Mouse (Mus musculus): ENCODE measurements around the gene Sfrp4. TPM values are rescaled to one million over a fixed set of nuclear protein-coding genes. Genes with fewer than 3 reads are reported as not detected.
"Not testable (repeated sequence)": the region's sequence is repeated elsewhere in the genome, so short reads cannot be mapped to it uniquely, and the experiment has no call there.

The Sfrp4 gene
- total RNA-seq (2015; ENCODE audit: low replicate concordance): 2.9 and 5.0 TPM in 2 replicates
- 2.3 and 2.5 TPM in 2 replicates for total RNA-seq (2017; ENCODE audit: low replicate concordance)

GRCm38 (mm10) chr13:19622573-19623227 is at the start of gene Sfrp4:
Gene Sfrp4, plus strand, starts transcription at chr13:19623104.
- ATAC-seq (replicated peaks; ENCODE audit: low FRiP score, poor library complexity, severe bottlenecking): peak; percentile 63

- ATAC-seq (replicated peaks; ENCODE audit: low FRiP score, poor library complexity, severe bottlenecking): not testable (repeated sequence)
Observed at GRCm38 (mm10) chr13:19574723-19575122, 48.2 kb upstream of the Sfrp4 start.

DNA sequence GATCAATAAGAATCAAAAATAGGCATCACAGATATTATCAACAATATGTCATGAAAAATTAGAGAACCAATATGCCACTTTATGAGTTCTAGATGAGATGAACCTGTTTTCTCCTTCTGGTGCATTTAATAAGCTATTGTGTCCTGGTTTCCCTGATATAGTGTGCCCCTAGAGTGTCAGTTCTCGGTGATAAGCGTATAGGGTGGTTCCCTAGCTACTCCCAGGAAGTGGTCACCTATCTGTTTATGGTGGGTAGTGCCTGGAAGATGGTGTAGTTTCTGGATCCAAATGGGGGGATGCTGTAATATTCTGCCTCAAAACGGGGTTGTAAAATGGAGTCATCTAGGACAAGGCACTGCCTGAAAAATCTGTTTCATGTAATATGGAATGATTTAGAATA is 47.0 kb upstream of the Sfrp4 start:
- peak; percentile 75; the same call in 1 of the 2 replicates for ATAC-seq (replicated peaks; ENCODE audit: low FRiP score, poor library complexity, severe bottlenecking)

GRCm38 (mm10) chr13:19590996-19591759 is 31.7 kb upstream of the Sfrp4 start:
- no peak for ATAC-seq (replicated peaks; ENCODE audit: low FRiP score, poor library complexity, severe bottlenecking)

- ATAC-seq (replicated peaks; ENCODE audit: low FRiP score, poor library complexity, severe bottlenecking): no peak
Observed at GRCm38 (mm10) chr13:19595141-19595540, 27.8 kb upstream of the Sfrp4 start.

- no peak for ATAC-seq (replicated peaks; ENCODE audit: low FRiP score, poor library complexity, severe bottlenecking)
Observed at GRCm38 (mm10) chr13:19599242-19599641, 23.7 kb upstream of the Sfrp4 start.

DNA sequence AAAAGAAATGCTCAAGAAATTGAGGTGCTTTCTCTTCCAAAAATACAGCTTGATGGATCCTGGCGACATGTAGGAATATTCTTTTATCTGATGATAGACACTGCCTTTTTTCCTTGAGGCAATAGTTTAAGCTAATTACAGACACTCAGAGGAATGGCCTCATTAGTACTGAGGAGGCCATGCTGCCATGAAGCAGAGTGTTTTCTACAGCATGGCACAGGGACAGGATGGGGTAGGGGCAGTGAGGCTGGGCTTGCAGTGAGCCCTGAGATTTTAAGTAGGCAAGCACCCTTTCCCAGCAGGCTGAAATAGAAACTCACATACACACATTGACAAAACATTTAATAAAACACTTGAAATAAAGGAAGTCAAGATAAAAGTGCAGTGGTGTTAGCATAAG is 20.4 kb upstream of the Sfrp4 start:
- ATAC-seq (replicated peaks; ENCODE audit: low FRiP score, poor library complexity, severe bottlenecking): no peak

DNA sequence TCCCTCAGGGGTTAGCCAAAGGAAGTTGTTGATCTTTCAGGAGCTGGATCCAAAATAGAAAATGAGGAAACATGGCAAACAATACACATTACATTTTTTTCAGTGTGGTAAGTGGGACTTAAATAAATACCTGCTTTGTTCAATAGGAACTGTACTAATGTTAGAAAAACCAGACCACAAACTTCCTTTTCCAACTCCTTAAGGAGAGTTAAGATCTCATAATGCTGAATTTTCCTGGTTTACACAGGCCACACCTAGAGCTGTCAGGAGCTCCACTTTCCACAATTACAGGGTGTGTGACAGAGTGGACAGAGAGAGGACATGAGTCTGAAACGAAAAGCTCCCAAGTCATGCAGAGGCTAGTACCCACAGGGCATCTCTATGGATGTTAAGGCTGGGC is 19.2 kb upstream of the Sfrp4 start:
- ATAC-seq (replicated peaks; ENCODE audit: low FRiP score, poor library complexity, severe bottlenecking): no peak

- peak; percentile 88 for ATAC-seq (replicated peaks; ENCODE audit: low FRiP score, poor library complexity, severe bottlenecking)
Observed at GRCm38 (mm10) chr13:19604916-19605315, 18.0 kb upstream of the Sfrp4 start.

DNA sequence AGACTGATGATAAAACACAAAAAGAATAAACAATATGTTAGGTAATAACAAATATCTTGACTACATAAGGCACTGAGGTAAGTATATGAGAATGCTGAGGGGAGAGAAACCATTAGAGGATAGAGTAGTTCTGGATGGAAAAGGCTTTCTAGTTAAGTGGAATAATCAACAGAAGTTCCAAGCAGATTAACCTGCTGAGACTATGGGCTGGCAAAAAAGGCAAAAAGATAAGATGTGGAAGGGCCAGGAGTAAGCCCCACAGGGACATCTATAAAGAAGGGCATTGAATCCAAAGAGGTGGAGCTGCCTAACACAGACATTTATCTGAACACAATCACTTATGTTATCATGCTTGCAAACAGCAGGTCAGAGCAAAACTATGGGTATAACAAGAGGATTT is 14.8 kb upstream of the Sfrp4 start:
- no peak for ATAC-seq (replicated peaks; ENCODE audit: low FRiP score, poor library complexity, severe bottlenecking)

DNA sequence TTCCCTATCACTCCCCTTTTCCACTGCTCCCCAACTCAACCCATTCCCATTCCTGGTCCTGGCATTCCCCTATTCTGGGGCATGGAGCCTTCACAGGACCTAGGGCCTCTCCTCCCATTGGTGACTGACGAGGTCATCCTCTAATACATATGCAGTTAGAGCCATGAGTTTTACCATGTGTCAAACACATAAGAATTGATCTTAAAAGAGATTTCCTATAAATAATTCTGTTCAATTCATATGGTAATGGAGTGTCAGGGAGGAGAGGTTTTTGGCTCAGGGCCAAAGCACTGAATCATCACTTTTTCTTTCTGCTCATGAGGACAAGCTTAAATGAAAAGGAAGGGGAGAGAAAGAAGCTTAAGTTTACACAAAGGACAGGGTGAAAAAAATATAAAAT is 10.6 kb upstream of the Sfrp4 start:
- ATAC-seq (replicated peaks; ENCODE audit: low FRiP score, poor library complexity, severe bottlenecking): peak; percentile 70

- ATAC-seq (replicated peaks; ENCODE audit: low FRiP score, poor library complexity, severe bottlenecking): no peak
Observed at GRCm38 (mm10) chr13:19612963-19613362, 9.9 kb upstream of the Sfrp4 start.

DNA sequence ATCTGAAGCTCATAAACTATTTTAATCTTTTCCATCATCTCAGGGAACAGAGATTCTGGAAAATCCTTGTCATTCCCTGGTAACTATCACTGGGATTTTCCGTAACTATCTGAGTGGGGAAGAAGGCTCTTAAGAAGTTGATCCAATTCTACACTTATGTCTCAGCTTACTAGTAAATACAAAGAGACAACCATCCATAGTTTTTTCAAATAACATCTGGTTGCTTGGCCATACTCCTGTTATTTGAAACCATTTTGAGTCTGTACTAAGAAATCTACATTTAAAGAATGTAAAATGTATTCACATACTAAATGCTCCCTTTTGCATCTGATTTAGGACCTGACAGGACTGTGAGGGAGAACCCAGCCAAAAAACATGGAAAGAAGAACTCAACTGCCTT is 9.5 kb upstream of the Sfrp4 start:
- ATAC-seq (replicated peaks; ENCODE audit: low FRiP score, poor library complexity, severe bottlenecking): no peak

DNA sequence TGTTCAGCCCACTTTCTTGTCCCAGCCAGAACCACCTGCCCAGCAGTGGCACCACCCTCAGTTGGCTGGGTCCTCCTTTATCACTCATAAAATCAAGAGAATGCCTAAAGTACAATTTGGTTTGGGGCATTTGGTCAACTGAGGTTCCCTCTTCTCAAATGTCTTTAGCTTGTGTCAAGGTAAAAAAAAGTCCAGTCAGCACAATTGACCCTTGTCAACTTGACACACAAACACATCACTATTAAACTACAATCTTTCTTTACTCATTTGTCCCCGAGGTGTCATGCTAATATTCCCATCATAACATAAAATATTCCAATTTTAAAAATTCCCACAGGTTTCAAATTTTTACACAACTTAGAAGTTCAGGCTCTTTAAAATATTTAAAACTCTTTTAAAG is 8.6 kb upstream of the Sfrp4 start:
- no peak for ATAC-seq (replicated peaks; ENCODE audit: low FRiP score, poor library complexity, severe bottlenecking)

GRCm38 (mm10) chr13:19618081-19618480 is 4.8 kb upstream of the Sfrp4 start:
- no peak for ATAC-seq (replicated peaks; ENCODE audit: low FRiP score, poor library complexity, severe bottlenecking)

- peak; percentile 68 for ATAC-seq (replicated peaks; ENCODE audit: low FRiP score, poor library complexity, severe bottlenecking)
Observed at GRCm38 (mm10) chr13:19618841-19619215, 4.1 kb upstream of the Sfrp4 start.

- peak; percentile 76 for ATAC-seq (replicated peaks; ENCODE audit: low FRiP score, poor library complexity, severe bottlenecking)
Observed at GRCm38 (mm10) chr13:19619216-19619927, 3.5 kb upstream of the Sfrp4 start, which contains the start of gene Epdr1. Gene Epdr1, minus strand, starts transcription at chr13:19619927.

GRCm38 (mm10) chr13:19623228-19623905 is 463 bp downstream of the Sfrp4 start:
- ATAC-seq (replicated peaks; ENCODE audit: low FRiP score, poor library complexity, severe bottlenecking): no peak

DNA sequence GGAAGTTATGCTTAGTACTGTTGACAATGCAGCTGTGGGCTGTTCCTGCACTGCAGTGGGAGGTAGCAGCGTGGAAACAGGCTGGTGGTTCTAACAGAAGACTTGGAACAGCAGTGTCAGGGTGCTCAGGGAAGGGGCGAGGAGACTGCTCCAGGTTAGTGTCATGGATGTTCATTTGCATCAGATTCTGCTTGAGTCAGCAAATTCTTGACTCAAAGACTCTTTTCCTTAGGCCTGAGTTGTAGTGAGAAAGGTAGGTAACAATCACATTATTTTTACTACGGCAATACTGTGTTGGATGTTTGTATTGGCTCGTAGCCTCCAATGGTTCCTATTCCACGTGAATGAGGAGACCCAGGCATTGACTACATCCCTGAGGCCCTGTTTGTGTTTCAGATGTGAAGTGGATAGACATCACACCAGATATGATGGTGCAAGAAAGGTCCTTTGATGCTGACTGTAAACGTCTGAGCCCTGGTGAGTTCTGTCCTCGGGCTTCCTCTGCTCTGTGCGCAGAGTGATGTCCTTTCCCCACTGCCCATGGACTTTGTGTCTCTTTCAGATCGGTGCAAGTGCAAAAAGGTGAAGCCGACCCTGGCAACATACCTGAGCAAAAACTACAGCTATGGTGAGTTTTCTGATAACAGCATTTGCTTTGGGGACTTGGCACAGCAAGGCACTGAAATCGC is 1.9 kb downstream of the Sfrp4 start:
- ATAC-seq (replicated peaks; ENCODE audit: low FRiP score, poor library complexity, severe bottlenecking): no peak

- ATAC-seq (replicated peaks; ENCODE audit: low FRiP score, poor library complexity, severe bottlenecking): no peak
Observed at GRCm38 (mm10) chr13:19626473-19626872, 3.6 kb downstream of the Sfrp4 start.
